Mouse (Mus musculus) ES-CJ7 (cell line): ENCODE results near the gene Drc7.

ENCODE experiments used
- DNase-seq: peaks from one replicate; pipeline ENCODE4 v3.0.0; 2011; ENCODE audit warnings: low read depth, low spot score

Gene Drc7

DNA sequence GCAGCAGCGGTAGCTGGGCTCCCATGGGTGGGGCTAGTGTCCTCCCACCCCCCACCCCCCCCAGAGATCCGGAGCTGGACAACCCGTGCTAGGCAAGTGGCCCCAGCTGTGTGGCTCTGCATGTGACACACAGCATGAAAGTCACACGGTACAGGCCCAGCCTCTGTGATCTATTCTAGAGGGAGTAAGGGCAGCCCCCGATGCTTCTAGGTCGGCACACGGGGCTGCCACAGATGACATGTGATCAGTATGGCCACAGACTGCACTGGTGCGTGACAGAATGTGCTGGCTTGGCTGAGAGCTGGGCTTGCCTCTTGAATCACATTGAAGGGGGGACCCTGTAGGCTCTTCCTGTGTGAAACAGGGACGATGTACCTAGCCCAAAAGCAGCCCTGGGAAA is 72.8 kb downstream of the Drc7 start:
- no peak for DNase-seq
